Comparison of ENCODE assay signal across 8 mouse cellular contexts in genomic region chr1:58018856-58019255, GRCm38 (mm10). TPM values are rescaled to one million over a fixed set of nuclear protein-coding genes. Genes with fewer than 3 reads are reported as not detected.
DNase-seq lines count a peak whose midpoint lies in the region; TF ChIP-seq lines count a peak whose summit lies in the region.

TSS of gene Kctd18 (minus strand) at chr1:58018956.

- DNase-seq in adrenal gland, postnatal 10 days = no peak
- DNase-seq in adrenal gland, postnatal 36 days = no peak
- DNase-seq in thymus, adult 2 months = no peak
- DNase-seq in thymus, postnatal 36 days = no peak
- no peak for DNase-seq in left cerebral cortex, postnatal 25 days (ENCODE audit: low spot score in 2 of 2)
- DNase-seq in embryo, embryonic 10.5 days (ENCODE audit: low spot score) = no peak
- no peak for DNase-seq in urinary bladder, adult 18-20 months (ENCODE audit: low spot score in 2 of 2)
- no peak for DNase-seq in cerebellum, postnatal 4 days (ENCODE audit: low spot score in 2 of 2)

- H3K27ac ChIP-seq in thymus, adult 2 months (ENCODE audit: control insufficient read depth, insufficient read depth, low read length) = no peak within 1 kb of the TSS

- intact Hi-C loops in left cerebral cortex, postnatal 25 days (cut with DNase I) = no loop called here

- H3K4me1 ChIP-seq in thymus, adult 2 months (replicated peaks; ENCODE audit: control insufficient read depth, insufficient read depth, low read length) = no peaks in the 10 kb centered on the region

- no peak for TF ChIP-seq POLR2A in thymus, adult 2 months (IDR thresholded peaks at IDR 0.05; ENCODE audit: control insufficient read depth, extremely low read depth, insufficient read depth, low read length, poor library complexity)

- H3K36me3 ChIP-seq in thymus, adult 2 months (ENCODE audit: control insufficient read depth, insufficient read depth, low read length) = peaks cover 64% of the 10 kb centered on the region

- 95% methylated on average over 7 of the region's 7 CpGs for WGBS in thymus, adult 2 months

- H3K4me3 ChIP-seq in thymus, adult 2 months (ENCODE audit: control insufficient read depth, insufficient read depth, low read length) = no peak within 1 kb of the TSS

- no peaks in the 10 kb centered on the region for H3K27me3 ChIP-seq in thymus, adult 2 months (ENCODE audit: control insufficient read depth, insufficient read depth, low read length)

- no peak for TF ChIP-seq CTCF in thymus, adult 2 months (IDR thresholded peaks at IDR 0.05; ENCODE audit: borderline replicate concordance, control insufficient read depth, extremely low read depth, insufficient read depth, low read length, poor library complexity)

RNA-seq across cellular contexts. Expression of gene Kctd18, which starts in this region (rescaled TPM):
- 10 to 100 TPM; 14.4 to 15.8 TPM for total RNA-seq in adrenal gland, postnatal 10 days (2021)
- 10 to 100 TPM in 1 of 2 experiments, 1 to 10 TPM in 1; 9.4 to 12.5 TPM for total RNA-seq in adrenal gland, postnatal 36 days (2021)
- polyA plus RNA-seq in thymus, adult 2 months (2012; rRNA removed) = 17.7 and 18.1 TPM in 2 replicates
- 10 to 100 TPM; 15.7 to 16.0 TPM for total RNA-seq in left cerebral cortex, postnatal 25 days (2021)
